Mouse (Mus musculus) megakaryocyte-erythroid progenitor cell, adult 5-6 weeks (primary cell): ENCODE results near the gene Kcnmb2. TPM values are rescaled to one million over a fixed set of nuclear protein-coding genes. Genes with fewer than 3 reads are reported as not detected.

Source experiments
- ATAC-seq: replicated peaks from 2 replicates; pipeline ENCODE4 v1.8.0; 2016; ENCODE audit warnings: mild to moderate bottlenecking, inconsistent platforms; ENCODE audit not compliant: severe bottlenecking, poor library complexity, low FRiP score, low TSS enrichment
- total RNA-seq, 2 experiments: library from RNA; stranded (forward) in 1 of 2; stranded (reverse) in 1 of 2; fragments of 200-1000, 215-1000 nt in 1 of 2; fragments of >200 nt in 1 of 2; fragmentation: Nextera tagmentation in 1 of 2; gene quantifications; 2 replicates each; pipeline ENCODE4 v1.2.3; 2014 to 2017

The Kcnmb2 gene
- total RNA-seq (2014; fragmentation: Nextera tagmentation) = not detected in 2 replicates
- not detected in 2 replicates for total RNA-seq (2017)

DNA sequence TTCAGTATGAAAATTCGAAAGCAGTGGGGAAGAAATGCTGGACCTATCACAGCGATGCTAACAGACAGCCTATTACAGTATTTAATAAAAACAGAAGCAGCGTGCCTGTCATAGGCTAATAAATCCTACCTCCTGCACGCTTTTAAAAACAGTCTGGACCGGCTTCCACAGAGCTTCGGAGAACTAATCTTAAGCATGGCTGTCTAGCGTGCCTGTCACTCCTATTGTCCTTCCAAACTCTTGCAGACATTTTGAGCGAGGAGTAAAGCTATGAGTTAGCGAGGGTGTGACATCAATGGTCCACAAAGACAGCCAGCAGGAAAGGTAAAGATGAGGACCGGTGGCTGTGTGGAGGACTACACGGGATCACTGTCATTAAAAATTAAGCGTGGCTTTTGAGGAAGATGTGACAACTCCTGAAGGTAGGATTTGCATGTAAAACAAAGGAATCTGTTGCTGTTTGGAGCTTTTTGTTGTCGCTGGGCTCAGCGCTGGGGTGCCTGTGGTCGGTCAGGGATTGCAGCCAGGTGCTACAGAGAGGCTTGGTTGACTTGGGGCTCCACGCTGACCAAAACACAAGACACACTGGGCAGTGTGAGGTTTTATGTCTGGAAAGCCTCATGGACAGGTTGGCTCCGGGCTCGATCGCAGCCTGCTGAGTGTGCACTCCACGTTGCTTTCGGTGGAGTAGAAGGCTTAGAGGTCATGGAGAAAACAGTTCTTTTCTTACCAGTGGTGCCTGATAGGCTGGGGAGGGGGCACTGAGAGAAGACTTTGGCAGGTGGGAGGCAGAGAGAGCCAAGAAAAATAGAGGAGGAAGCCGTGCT is at the start of gene Kcnmb2:
TSS of gene Kcnmb2 (plus strand) at position 4 of the 827 bp plus-strand sequence.
- no peak for ATAC-seq

DNA sequence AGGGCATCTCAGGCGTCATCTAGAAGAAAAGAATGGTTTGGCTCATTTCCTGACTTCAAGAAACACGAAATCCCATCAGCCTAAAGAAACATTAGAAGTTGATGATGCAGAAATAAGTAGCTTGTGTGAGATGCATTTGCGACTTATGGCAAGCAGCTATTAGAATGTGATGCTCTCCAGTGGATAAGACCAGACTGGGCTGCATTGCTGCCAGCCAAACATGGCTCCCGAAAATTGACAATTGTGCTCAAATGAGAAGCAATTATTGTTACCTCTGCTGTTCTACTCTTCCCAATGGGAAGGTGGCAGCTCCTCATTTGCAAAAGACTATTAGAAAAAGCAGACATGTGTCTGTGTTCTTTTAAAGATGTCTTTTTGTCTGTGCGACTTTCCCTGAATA is 38.8 kb upstream of the Kcnmb2 start:
- no peak for ATAC-seq

DNA sequence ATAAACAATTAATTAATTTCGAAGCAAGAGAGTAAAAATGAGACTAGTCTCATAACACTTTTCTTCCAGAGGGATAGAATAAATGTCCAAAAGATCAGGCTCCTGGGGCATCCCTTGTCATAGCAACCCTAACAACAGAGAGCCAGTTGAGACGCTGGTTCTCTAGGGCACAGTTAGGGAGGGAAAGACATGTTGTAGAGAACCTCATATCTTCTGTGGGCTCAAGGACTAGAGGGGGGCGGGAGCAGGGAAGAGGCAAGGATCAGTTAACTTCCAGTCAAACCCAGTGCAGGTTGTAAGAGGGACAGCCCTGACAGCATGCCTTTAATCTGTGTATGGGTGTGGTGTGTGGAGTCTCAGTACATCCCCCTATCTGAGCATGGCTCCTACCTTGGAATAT is 38.2 kb upstream of the Kcnmb2 start:
- no peak for ATAC-seq

DNA sequence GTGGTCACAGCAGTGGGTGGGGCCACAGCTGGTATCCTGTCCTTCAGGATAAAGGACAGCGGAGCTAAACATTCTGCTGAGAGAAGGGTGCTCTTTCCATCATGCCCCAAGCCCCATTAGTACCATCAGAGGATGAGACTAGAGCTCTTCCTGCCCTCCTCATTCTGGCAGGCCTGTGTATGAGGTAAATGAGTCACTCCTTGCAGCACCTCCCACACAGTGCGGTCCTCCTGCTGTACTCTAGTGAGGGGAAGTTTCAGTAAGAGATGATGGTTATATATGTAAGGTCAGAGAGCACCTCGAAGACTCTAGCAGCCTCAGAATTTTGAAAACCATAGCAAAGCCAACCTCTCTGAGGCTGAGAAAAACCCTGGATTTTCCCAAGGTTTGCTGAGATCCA is 30.8 kb upstream of the Kcnmb2 start:
- ATAC-seq = no peak

- no peak for ATAC-seq
These were observed 19.6 kb upstream of the Kcnmb2 start for GRCm38 (mm10) chr3:31882621-31883131.

- no peak for ATAC-seq
These were observed 9.7 kb upstream of the Kcnmb2 start for GRCm38 (mm10) chr3:31892653-31893052.

DNA sequence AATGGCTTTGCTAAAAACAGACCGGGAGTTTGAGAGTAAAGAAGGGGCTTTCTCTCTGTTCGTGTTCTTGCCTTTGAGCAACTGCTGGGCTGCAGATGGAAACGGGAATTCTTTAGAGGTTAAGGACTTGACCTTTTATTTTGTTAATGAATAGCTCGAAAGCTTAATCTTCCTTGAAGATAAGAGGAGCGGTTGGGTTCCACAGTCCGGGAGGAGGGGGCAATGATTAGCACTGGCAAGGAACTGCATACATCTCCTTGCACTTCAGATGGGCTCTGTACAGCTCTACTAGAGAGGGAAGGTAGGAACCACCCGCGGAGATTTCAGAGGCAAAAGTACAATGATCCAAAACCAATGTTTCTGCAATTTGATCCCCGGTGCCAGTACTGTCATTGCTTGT is 1.2 kb downstream of the Kcnmb2 start:
- no peak for ATAC-seq

DNA sequence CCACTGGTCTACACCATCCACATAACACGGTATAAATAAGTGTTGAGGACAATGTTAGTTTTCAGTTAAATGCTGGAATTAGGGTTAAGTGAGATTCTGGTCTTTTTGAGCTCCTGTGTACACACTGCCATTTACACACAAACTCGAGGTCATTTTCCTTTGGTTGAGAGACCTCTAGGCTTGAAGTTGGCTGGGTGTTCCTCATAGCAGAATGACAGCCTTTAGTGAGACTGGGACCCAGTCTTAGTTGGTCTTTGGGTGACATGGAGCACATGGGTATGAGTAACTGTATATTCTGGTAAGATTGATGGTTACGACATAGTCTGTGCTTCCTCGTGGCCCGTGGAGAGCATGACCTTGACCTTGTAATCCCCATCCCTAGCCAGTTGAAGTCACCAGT is 1.8 kb downstream of the Kcnmb2 start:
- ATAC-seq = no peak

DNA sequence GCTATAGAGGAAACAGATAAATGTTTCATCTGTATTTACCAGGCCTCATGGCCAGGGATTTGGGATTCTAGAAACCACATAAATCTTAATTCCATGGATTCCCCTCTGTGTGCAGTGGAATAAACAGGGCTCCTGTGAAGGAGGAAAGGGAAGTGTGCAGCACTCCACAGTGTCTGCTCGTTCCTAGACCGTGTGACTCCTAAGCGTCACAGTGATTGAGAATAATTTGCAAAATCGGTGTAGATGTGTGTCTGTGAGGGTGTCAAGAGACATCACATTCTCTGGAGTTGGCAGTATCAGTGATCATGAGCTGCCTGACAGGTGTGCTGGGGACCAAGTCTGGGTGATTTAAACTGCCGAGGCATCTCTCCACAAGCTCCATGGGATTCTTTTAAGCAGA is 8.9 kb downstream of the Kcnmb2 start:
- no peak for ATAC-seq

DNA sequence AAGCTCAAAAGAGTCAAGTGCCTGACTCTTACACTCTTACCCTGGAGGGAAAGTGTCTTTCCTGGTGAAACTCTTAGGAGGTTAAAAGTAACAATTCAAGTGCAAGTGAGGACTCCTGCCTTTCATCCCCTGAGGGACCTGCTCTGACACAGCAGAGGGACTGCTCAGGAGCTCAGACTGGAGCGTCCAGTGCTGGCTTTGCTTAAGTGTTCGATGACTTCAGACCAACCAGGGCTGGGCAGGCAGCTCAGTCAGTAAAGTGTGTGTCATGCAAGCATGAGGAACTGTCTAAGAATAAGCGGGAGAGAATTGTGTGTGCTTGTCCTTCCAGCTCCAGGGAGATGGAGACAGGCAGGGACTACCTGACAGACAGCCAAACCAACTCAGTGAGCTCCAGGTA is 9.4 kb downstream of the Kcnmb2 start:
- ATAC-seq = no peak

DNA sequence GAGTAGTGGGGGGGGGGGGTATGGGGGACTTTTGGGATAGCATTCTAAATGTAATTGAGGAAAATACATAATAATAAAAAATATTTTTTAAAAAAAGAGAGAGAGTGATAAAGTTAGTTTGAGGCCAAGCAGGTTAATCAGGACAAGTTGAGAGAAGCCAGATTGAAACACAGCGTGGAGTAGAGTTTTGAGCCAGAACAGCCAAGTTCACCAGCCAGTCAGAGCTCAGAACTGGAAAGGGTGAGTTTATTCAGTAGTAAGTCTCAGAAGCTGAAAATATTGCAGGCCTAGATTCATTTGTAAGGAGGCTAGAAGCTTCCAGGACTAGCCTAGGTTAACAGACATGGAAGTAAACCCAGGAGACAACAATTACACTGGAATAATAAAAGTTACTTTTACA is 26.2 kb downstream of the Kcnmb2 start:
- ATAC-seq = no peak

GRCm38 (mm10) chr3:31934704-31935103 is 32.4 kb downstream of the Kcnmb2 start:
- no peak for ATAC-seq

DNA sequence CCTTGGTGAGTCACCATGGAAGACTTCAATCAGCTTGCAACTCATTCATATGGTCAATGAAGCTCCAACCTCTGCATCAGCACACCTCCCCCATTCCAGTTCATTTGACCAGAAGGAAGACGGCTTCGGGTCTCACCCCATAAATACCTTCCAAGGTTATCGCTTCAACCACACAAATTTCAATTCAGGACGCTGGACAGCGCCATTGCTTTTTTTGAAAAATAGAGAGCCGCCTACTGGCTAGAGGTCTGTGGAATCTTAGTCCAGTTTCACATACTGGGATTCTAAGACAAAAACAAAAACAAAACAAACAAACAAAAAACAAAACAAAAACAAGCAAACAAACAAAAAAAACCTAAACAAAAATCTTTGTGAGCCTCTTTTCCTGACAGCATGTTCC is 39.2 kb downstream of the Kcnmb2 start:
- ATAC-seq = no peak

- no peak for ATAC-seq
These were observed 51.9 kb downstream of the Kcnmb2 start for GRCm38 (mm10) chr3:31954213-31954612.

- ATAC-seq = no peak
These were observed 52.7 kb downstream of the Kcnmb2 start for GRCm38 (mm10) chr3:31955004-31955403.

- no peak for ATAC-seq
These were observed 57.5 kb downstream of the Kcnmb2 start for GRCm38 (mm10) chr3:31959821-31960220.

DNA sequence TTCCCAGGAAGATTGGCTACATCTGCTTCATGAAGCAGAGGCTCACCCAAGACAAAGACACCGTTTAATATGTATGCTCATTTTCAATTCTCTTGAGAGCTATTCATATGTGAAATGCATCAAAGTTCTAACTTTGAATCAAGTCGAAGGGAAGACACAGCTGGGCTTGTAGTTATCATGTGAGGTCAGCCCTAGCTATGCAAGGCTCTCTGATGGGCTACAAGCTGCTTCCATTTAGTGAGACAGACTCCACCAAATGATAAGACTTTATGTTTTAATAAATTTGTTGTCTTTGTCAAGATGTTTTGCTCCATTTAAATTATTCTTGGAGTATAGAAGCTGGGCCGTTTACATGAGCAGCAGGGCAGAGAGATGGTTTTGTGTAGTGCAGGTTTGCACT is 58.9 kb downstream of the Kcnmb2 start:
- no peak for ATAC-seq

GRCm38 (mm10) chr3:31963076-31963475 is 60.8 kb downstream of the Kcnmb2 start:
- ATAC-seq = no peak

GRCm38 (mm10) chr3:31979661-31980060 is 77.4 kb downstream of the Kcnmb2 start:
- no peak for ATAC-seq

GRCm38 (mm10) chr3:31982444-31982843 is 80.1 kb downstream of the Kcnmb2 start:
- no peak for ATAC-seq

DNA sequence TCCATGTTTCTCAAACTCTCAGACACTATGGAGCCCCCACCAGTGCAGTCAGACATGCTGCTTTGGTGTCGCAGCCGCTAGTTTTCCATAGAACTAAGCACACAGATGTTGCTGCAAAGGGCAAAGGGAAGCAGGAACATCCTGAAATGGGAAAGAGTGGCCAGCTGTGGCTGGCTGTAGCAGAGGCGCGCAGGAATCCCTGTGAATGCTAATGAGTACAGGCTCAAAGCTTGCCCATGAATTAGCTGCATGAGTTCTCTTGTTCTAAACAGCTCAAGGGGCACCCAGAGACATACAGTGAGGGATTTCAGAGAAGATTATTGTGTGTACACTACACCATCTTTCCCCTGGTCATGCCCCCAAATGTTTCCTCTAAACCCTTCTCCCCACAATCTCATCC is 82.8 kb downstream of the Kcnmb2 start:
- ATAC-seq = no peak
